Mouse (Mus musculus): ENCODE results near the gene Ptgfrn. TPM values are rescaled to one million over a fixed set of nuclear protein-coding genes. Genes with fewer than 3 reads are reported as not detected.

Ptgfrn gene
- polyA plus RNA-seq, 1 experiment = 62.8 TPM

- H3ac ChIP-seq (ENCODE audit: control insufficient read depth, insufficient read length) = no peak overlapping the region
- H3K4me2 ChIP-seq (ENCODE audit: low read depth) = peak overlapping the region; percentile 36
- no peaks in the 10 kb centered on the region for H3K79me2 ChIP-seq (ENCODE audit: control insufficient read depth, insufficient read depth)
- no peak overlapping the region for H3K4me3 ChIP-seq
- TF ChIP-seq MAX (IDR thresholded peaks at IDR 0.05; ENCODE audit: low read depth) = no peak
- no peak for TF ChIP-seq MYOD1 (IDR thresholded peaks at IDR 0.05; ENCODE audit: control insufficient read depth in 1 of 3, insufficient read length in 2 of 3, low read depth in 2 of 3)
- no peak for TF ChIP-seq E2F4 (IDR thresholded peaks at IDR 0.05; ENCODE audit: insufficient read depth)
- TF ChIP-seq MYOG (IDR thresholded peaks at IDR 0.05; ENCODE audit: control insufficient read depth in 1 of 3, insufficient read depth in 1 of 3, insufficient read length in 2 of 3, low read depth in 2 of 3) = no peak
- no peak for TF ChIP-seq REST (IDR thresholded peaks at IDR 0.05; ENCODE audit: insufficient read depth, insufficient read length)
- no peak for TF ChIP-seq POLR2AphosphoS2 (IDR thresholded peaks at IDR 0.05; ENCODE audit: insufficient read length, low read depth)
- no peak for TF ChIP-seq USF1 (IDR thresholded peaks at IDR 0.05; ENCODE audit: low read depth)
- no peak for TF ChIP-seq POLR2A (IDR thresholded peaks at IDR 0.05; ENCODE audit: insufficient read length, low read depth)
- TF ChIP-seq SRF (IDR thresholded peaks at IDR 0.05; ENCODE audit: control insufficient read depth, insufficient read length, low read depth) = no peak
- no peak for TF ChIP-seq CEBPB (IDR thresholded peaks at IDR 0.05; ENCODE audit: insufficient read depth, poor library complexity, severe bottlenecking)
- no peak for TF ChIP-seq TCF12 (IDR thresholded peaks at IDR 0.05; ENCODE audit: insufficient read depth, poor library complexity, severe bottlenecking)
- TF ChIP-seq TCF3 (IDR thresholded peaks at IDR 0.05; ENCODE audit: insufficient read length, low read depth) = no peak
- peaks cover 22% of the 10 kb centered on the region for H3K36me3 ChIP-seq (ENCODE audit: control insufficient read depth, insufficient read depth)
- no peaks in the 10 kb centered on the region for H3K27me3 ChIP-seq (ENCODE audit: control insufficient read depth, insufficient read depth, insufficient read length)
These were observed 48.1 kb downstream of the Ptgfrn start for GRCm38 (mm10) chr3:101061865-101062585.

DNA sequence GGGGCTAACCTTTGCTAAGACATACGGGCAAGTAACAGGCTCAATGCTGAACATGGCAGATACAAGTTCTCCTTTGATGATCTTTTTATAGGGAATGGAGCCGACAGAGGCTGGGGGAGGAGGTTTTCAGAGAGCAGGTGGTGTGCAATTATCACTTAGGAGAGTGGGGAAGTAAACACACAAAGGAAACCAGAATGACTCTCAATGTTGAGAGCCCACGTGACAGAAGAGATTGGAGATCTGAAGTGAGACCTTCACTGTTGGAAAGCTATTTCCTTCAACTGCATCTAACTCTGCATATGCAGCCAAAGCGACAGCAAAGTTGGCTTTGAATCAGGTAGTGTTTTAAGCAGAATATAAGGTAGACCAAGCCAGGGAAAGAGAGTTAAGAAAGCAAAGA, 50.9 kb downstream of the Ptgfrn start:
- Histone ChIP-seq H3K36me3 (ENCODE audit: control insufficient read depth, insufficient read depth) (peaks cover 23% of the 10 kb centered on the region), H3K4me2 (ENCODE audit: low read depth) (no peak overlapping the region), H3K27me3 (ENCODE audit: control insufficient read depth, insufficient read depth, insufficient read length) (no peaks in the 10 kb centered on the region), H3ac (ENCODE audit: control insufficient read depth, insufficient read length) (no peak overlapping the region), H3K79me2 (ENCODE audit: control insufficient read depth, insufficient read depth) (no peaks in the 10 kb centered on the region), H3K4me3 (no peak overlapping the region)
- TF ChIP-seq USF1 (IDR thresholded peaks at IDR 0.05; ENCODE audit: low read depth) (no peak), TCF3 (IDR thresholded peaks at IDR 0.05; ENCODE audit: insufficient read length, low read depth) (no peak), MYOG (IDR thresholded peaks at IDR 0.05; ENCODE audit: control insufficient read depth in 1 of 3, insufficient read depth in 1 of 3, insufficient read length in 2 of 3, low read depth in 2 of 3) (no peak), POLR2AphosphoS2 (IDR thresholded peaks at IDR 0.05; ENCODE audit: insufficient read length, low read depth) (no peak), CEBPB (IDR thresholded peaks at IDR 0.05; ENCODE audit: insufficient read depth, poor library complexity, severe bottlenecking) (no peak), MYOD1 (IDR thresholded peaks at IDR 0.05; ENCODE audit: control insufficient read depth in 1 of 3, insufficient read length in 2 of 3, low read depth in 2 of 3) (no peak), MAX (IDR thresholded peaks at IDR 0.05; ENCODE audit: low read depth) (no peak), E2F4 (IDR thresholded peaks at IDR 0.05; ENCODE audit: insufficient read depth) (no peak), POLR2A (IDR thresholded peaks at IDR 0.05; ENCODE audit: insufficient read length, low read depth) (no peak), TCF12 (IDR thresholded peaks at IDR 0.05; ENCODE audit: insufficient read depth, poor library complexity, severe bottlenecking) (no peak), SRF (IDR thresholded peaks at IDR 0.05; ENCODE audit: control insufficient read depth, insufficient read length, low read depth) (no peak), REST (IDR thresholded peaks at IDR 0.05; ENCODE audit: insufficient read depth, insufficient read length) (no peak)

GRCm38 (mm10) chr3:101058203-101058602, 51.9 kb downstream of the Ptgfrn start:
- Histone ChIP-seq H3K4me3 (no peak overlapping the region), H3K36me3 (ENCODE audit: control insufficient read depth, insufficient read depth) (peaks cover 20% of the 10 kb centered on the region)

DNA sequence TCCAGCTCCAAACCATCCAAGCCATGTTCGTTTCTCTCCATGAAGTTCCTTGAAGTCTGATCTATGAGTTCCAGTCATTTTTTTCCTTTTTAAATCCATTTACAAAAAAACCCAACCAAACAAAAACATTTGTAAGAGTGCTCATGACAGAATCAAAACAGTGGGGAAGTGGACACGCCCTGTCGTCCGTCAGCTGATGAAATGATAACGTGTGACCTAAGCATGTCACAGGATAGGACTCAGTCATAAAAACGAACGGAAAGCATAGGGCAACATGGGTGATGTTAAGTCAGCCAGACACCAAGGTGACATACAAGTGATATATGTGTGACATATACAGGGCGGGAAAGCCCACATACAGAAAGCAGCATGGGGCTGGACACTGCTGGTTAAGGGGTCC, 54.9 kb downstream of the Ptgfrn start:
- Histone ChIP-seq H3ac (ENCODE audit: control insufficient read depth, insufficient read length) (no peak overlapping the region), H3K79me2 (ENCODE audit: control insufficient read depth, insufficient read depth) (no peaks in the 10 kb centered on the region), H3K4me2 (ENCODE audit: low read depth) (no peak overlapping the region), H3K27me3 (ENCODE audit: control insufficient read depth, insufficient read depth, insufficient read length) (no peaks in the 10 kb centered on the region), H3K4me3 (no peak overlapping the region), H3K36me3 (ENCODE audit: control insufficient read depth, insufficient read depth) (peaks cover 13% of the 10 kb centered on the region)
- TF ChIP-seq REST (IDR thresholded peaks at IDR 0.05; ENCODE audit: insufficient read depth, insufficient read length) (no peak), MYOG (IDR thresholded peaks at IDR 0.05; ENCODE audit: control insufficient read depth in 1 of 3, insufficient read depth in 1 of 3, insufficient read length in 2 of 3, low read depth in 2 of 3) (no peak)

More at GRCm38 (mm10) chr3:101058203-101058602, 51.9 kb downstream of the Ptgfrn start:
- no peaks in the 10 kb centered on the region for H3K27me3 ChIP-seq (ENCODE audit: control insufficient read depth, insufficient read depth, insufficient read length)
- no peak overlapping the region for H3ac ChIP-seq (ENCODE audit: control insufficient read depth, insufficient read length)
- TF ChIP-seq USF1 (IDR thresholded peaks at IDR 0.05; ENCODE audit: low read depth) (no peak), POLR2AphosphoS2 (IDR thresholded peaks at IDR 0.05; ENCODE audit: insufficient read length, low read depth) (no peak), POLR2A (IDR thresholded peaks at IDR 0.05; ENCODE audit: insufficient read length, low read depth) (no peak), MYOD1 (IDR thresholded peaks at IDR 0.05; ENCODE audit: control insufficient read depth in 1 of 3, insufficient read length in 2 of 3, low read depth in 2 of 3) (no peak), E2F4 (IDR thresholded peaks at IDR 0.05; ENCODE audit: insufficient read depth) (no peak), REST (IDR thresholded peaks at IDR 0.05; ENCODE audit: insufficient read depth, insufficient read length) (no peak), MAX (IDR thresholded peaks at IDR 0.05; ENCODE audit: low read depth) (no peak), CEBPB (IDR thresholded peaks at IDR 0.05; ENCODE audit: insufficient read depth, poor library complexity, severe bottlenecking) (no peak), MYOG (IDR thresholded peaks at IDR 0.05; ENCODE audit: control insufficient read depth in 1 of 3, insufficient read depth in 1 of 3, insufficient read length in 2 of 3, low read depth in 2 of 3) (no peak), TCF12 (IDR thresholded peaks at IDR 0.05; ENCODE audit: insufficient read depth, poor library complexity, severe bottlenecking) (no peak), TCF3 (IDR thresholded peaks at IDR 0.05; ENCODE audit: insufficient read length, low read depth) (no peak), SRF (IDR thresholded peaks at IDR 0.05; ENCODE audit: control insufficient read depth, insufficient read length, low read depth) (no peak)
- H3K4me2 ChIP-seq (ENCODE audit: low read depth) = no peak overlapping the region
- H3K79me2 ChIP-seq (ENCODE audit: control insufficient read depth, insufficient read depth) = no peaks in the 10 kb centered on the region

Data from myocyte (in vitro differentiated cells).